Mouse (Mus musculus): ENCODE data around the gene Maats1. TPM values are rescaled to one million over a fixed set of nuclear protein-coding genes. Genes with fewer than 3 reads are reported as not detected.

Gene Maats1
- total and polyA plus RNA-seq, 3 experiments = 0.03 TPM; not detected in 2

GRCm38 (mm10) chr16:38375182-38375581 is 33.2 kb upstream of the Maats1 start:
- Histone ChIP-seq H3K79me2 (ENCODE audit: control insufficient read depth, insufficient read depth, low read length, poor library complexity) (peaks cover 25% of the 10 kb centered on the region), H3K9ac (ENCODE audit: control insufficient read depth, low read depth, low read length, poor library complexity, severe bottlenecking) (peak overlapping the region; percentile 55), H3K4me1 (ENCODE audit: control insufficient read depth in 1 of 2, insufficient read depth in 2 of 2, low read length in 2 of 2) (peaks cover 22 to 48% of the 10 kb centered on the region in 2 experiments), H3K9me3 (replicated peaks; ENCODE audit: insufficient read depth, low read length) (no peaks in the 10 kb centered on the region), H3K27ac (ENCODE audit: control insufficient read depth, low read depth, low read length) (peak overlapping the region; percentile 60), H3K27me3 (ENCODE audit: control insufficient read depth in 1 of 2, insufficient read depth in 2 of 2, low read length in 2 of 2) (no peaks in the 10 kb centered on the region), H3K4me3 (ENCODE audit: control insufficient read depth in 1 of 2, insufficient read depth in 1 of 2, low read depth in 2 of 2, low read length in 2 of 2) (peak overlapping the region; percentile 37 to 50), H3K36me3 (ENCODE audit: control insufficient read depth in 1 of 2, insufficient read depth in 2 of 2, low read length in 2 of 2) (peaks cover 3 to 40% of the 10 kb centered on the region in 2 experiments; a peak in 3 of 4 replicates)
- peak; percentile 49 for DNase-seq (ENCODE audit: low read depth, low spot score)
- TF ChIP-seq HCFC1 (IDR thresholded peaks at IDR 0.05; ENCODE audit: low read depth, low read length) (no peak), TAL1 (IDR thresholded peaks at IDR 0.05; ENCODE audit: low read length) (peak; percentile 72), ZMIZ1 (IDR thresholded peaks at IDR 0.05; ENCODE audit: low read depth, low read length) (no peak), TCF12 (IDR thresholded peaks at IDR 0.05; ENCODE audit: low read depth, low read length) (peak; percentile 84), GATA1 (IDR thresholded peaks at IDR 0.05; ENCODE audit: low read depth, low read length) (peak; percentile 88), ETS1 (IDR thresholded peaks at IDR 0.05; ENCODE audit: low read depth, low read length) (peak; percentile 70), ELF1 (IDR thresholded peaks at IDR 0.05; ENCODE audit: low read depth, low read length) (no peak), MAX (IDR thresholded peaks at IDR 0.05; ENCODE audit: low read length) (0 out of 2 replicates have a peak, but pooled peaks have one; percentile 29), EP300 (IDR thresholded peaks at IDR 0.05; ENCODE audit: low read depth in 1 of 2, low read length in 2 of 2) (peak; percentile 77 to 85), ZC3H11A (IDR thresholded peaks at IDR 0.05; ENCODE audit: low read depth, low read length) (no peak), MXI1 (IDR thresholded peaks at IDR 0.05; ENCODE audit: low read depth, low read length) (no peak), GABPA (IDR thresholded peaks at IDR 0.05; ENCODE audit: low read depth, low read length) (no peak)

GRCm38 (mm10) chr16:38374379-38375140 is 32.6 kb upstream of the Maats1 start:
- no peaks in the 10 kb centered on the region for H3K9me3 ChIP-seq (replicated peaks; ENCODE audit: insufficient read depth, low read length)
- peak; percentile 95 for DNase-seq (ENCODE audit: low read depth, low spot score)
- TF ChIP-seq POLR2AphosphoS5 (IDR thresholded peaks at IDR 0.05; ENCODE audit: borderline replicate concordance, low read depth, low read length) (no peak), USF2 (IDR thresholded peaks at IDR 0.05; ENCODE audit: borderline replicate concordance in 1 of 2, insufficient read depth in 1 of 2, low read depth in 1 of 2, low read length in 2 of 2) (no peak), TCF12 (IDR thresholded peaks at IDR 0.05; ENCODE audit: low read depth, low read length) (peak; percentile 34; the same call in 1 of the 2 replicates), ELF1 (IDR thresholded peaks at IDR 0.05; ENCODE audit: low read depth, low read length) (no peak), MYC (IDR thresholded peaks at IDR 0.05; ENCODE audit: low read depth, low read length) (no peak; the same call in 1 of the 2 replicates), TBP (IDR thresholded peaks at IDR 0.05; ENCODE audit: low read depth, low read length) (peak; percentile 83), UBTF (IDR thresholded peaks at IDR 0.05; ENCODE audit: borderline replicate concordance, insufficient read depth, low read depth, low read length) (no peak), MYB (IDR thresholded peaks at IDR 0.05; ENCODE audit: low read depth, low read length) (no peak), ZKSCAN1 (IDR thresholded peaks at IDR 0.05; ENCODE audit: low read depth, low read length) (no peak), RAD21 (IDR thresholded peaks at IDR 0.05; ENCODE audit: low read depth, low read length) (no peak), POLR2AphosphoS2 (IDR thresholded peaks at IDR 0.05; ENCODE audit: low read length) (peak; percentile 85), MAZ (IDR thresholded peaks at IDR 0.05; ENCODE audit: low read depth, low read length) (no peak), MXI1 (IDR thresholded peaks at IDR 0.05; ENCODE audit: low read depth, low read length) (peak; percentile 78), MAX (IDR thresholded peaks at IDR 0.05; ENCODE audit: low read length) (peak; percentile 84; the same call in 1 of the 2 replicates), TAL1 (IDR thresholded peaks at IDR 0.05; ENCODE audit: low read length) (no peak), CHD2 (IDR thresholded peaks at IDR 0.05; ENCODE audit: low read length) (no peak), KAT2A (conservative IDR thresholded peaks at IDR 0.05; ENCODE audit: low read depth, low read length) (no peak), NRF1 (IDR thresholded peaks at IDR 0.05; ENCODE audit: insufficient read depth, low read depth, low read length, poor library complexity, severe bottlenecking) (no peak), ETS1 (IDR thresholded peaks at IDR 0.05; ENCODE audit: low read depth, low read length) (peak; percentile 51), MAFK (IDR thresholded peaks at IDR 0.05; ENCODE audit: borderline replicate concordance, low read depth, low read length) (no peak), ZNF384 (IDR thresholded peaks at IDR 0.05; ENCODE audit: low read depth, low read length) (no peak), JUND (IDR thresholded peaks at IDR 0.05; ENCODE audit: low read depth, low read length) (no peak)

More at GRCm38 (mm10) chr16:38374379-38375140, 32.6 kb upstream of the Maats1 start:
- Histone ChIP-seq H3K27me3 (ENCODE audit: control insufficient read depth in 1 of 2, insufficient read depth in 2 of 2, low read length in 2 of 2) (no peaks in the 10 kb centered on the region), H3K79me2 (ENCODE audit: control insufficient read depth, insufficient read depth, low read length, poor library complexity) (peaks cover 25% of the 10 kb centered on the region), H3K9ac (ENCODE audit: control insufficient read depth, low read depth, low read length, poor library complexity, severe bottlenecking) (peak overlapping the region; percentile 80), H3K36me3 (ENCODE audit: control insufficient read depth in 1 of 2, insufficient read depth in 2 of 2, low read length in 2 of 2) (peaks cover 3 to 40% of the 10 kb centered on the region in 2 experiments; a peak in 3 of 4 replicates), H3K27ac (ENCODE audit: control insufficient read depth, low read depth, low read length) (peak overlapping the region; percentile 100), H3K4me1 (ENCODE audit: control insufficient read depth in 1 of 2, insufficient read depth in 2 of 2, low read length in 2 of 2) (peaks cover 25 to 51% of the 10 kb centered on the region in 2 experiments), H3K4me3 (ENCODE audit: control insufficient read depth in 1 of 2, insufficient read depth in 1 of 2, low read depth in 2 of 2, low read length in 2 of 2) (peak overlapping the region; percentile 56 to 60)

All from MEL (cell line).